ENCODE assay signal across 10 mouse cellular contexts in genomic region chr12:116660076-116660475, GRCm38 (mm10).
DNase-seq lines count a peak whose midpoint lies in the region; ATAC-seq lines count a peak whose summit lies in the region.
"Had no signal": no experiment of that assay in that cellular context is flagged by ENCODE, and none has a peak within 500 bp of the region (broad histone marks: within the 10 kb centered on the region; RNA-seq: fewer than 3 reads in every experiment).

No protein-coding gene starts in this region.

- H3K9ac ChIP-seq in intestine, embryonic 15.5 days: no peak overlapping the region

- WGBS in intestine, embryonic 15.5 days: 14% methylated on average over 7 of the region's 7 CpGs

- no peak overlapping the region for H3K27ac ChIP-seq in intestine, embryonic 15.5 days

- no peak overlapping the region for H3K4me3 ChIP-seq in intestine, embryonic 15.5 days (replicated peaks)
- H3K4me3 ChIP-seq: megakaryocyte, embryonic 14.5 days had no signal

- ATAC-seq in intestine, embryonic 15.5 days: no peak
- ATAC-seq: CD4-positive, CD25-positive, alpha-beta regulatory T cell, adult 4 months had no signal

- no peak overlapping the region for H3K4me2 ChIP-seq in intestine, embryonic 15.5 days (replicated peaks)

- no peaks in the 10 kb centered on the region for H3K4me1 ChIP-seq in intestine, embryonic 15.5 days (replicated peaks)

- H3K36me3 ChIP-seq in intestine, embryonic 15.5 days: no peaks in the 10 kb centered on the region

- H3K9me3 ChIP-seq in intestine, embryonic 15.5 days: no peaks in the 10 kb centered on the region

- H3K27me3 ChIP-seq in intestine, embryonic 15.5 days (replicated peaks): no peaks in the 10 kb centered on the region
- H3K27me3 ChIP-seq: megakaryocyte, embryonic 14.5 days had no signal

- DNase-seq in frontal cortex, adult 2 months (ENCODE audit: extremely low spot score in 1 of 2, low spot score in 1 of 2): peak; percentile 38 to 65
- DNase-seq in frontal cortex, postnatal 14 days (ENCODE audit: low spot score in 2 of 2): no peak
- DNase-seq in R1 (ENCODE audit: low read depth, low spot score): peak; percentile 95
- peak; percentile 2 for DNase-seq in forelimb bud, embryonic 11.5 days (ENCODE audit: low read depth, low spot score)
- DNase-seq in retina, embryonic 14.5 days (ENCODE audit: low spot score): peak; percentile 49
- no peak for DNase-seq in liver
- DNase-seq in urinary bladder, postnatal 14 days (ENCODE audit: low spot score): no peak

Comparison
In these comparisons a context has a peak if more than half of its experiments do, and no peak if none do; other contexts are left out.
1. DNase-seq: peak in frontal cortex, adult 2 months (2 of 2), R1 (single experiment), forelimb bud, embryonic 11.5 days (single experiment) and retina, embryonic 14.5 days (single experiment); none in frontal cortex, postnatal 14 days (0 of 2), liver (single experiment) and urinary bladder, postnatal 14 days (single experiment).